Mouse (Mus musculus): Measurements from ENCODE around the gene Ostn. TPM values are rescaled to one million over a fixed set of nuclear protein-coding genes. Genes with fewer than 3 reads are reported as not detected.
"Not testable (repeated sequence)": the region's sequence is repeated elsewhere in the genome, so short reads cannot be mapped to it uniquely, and the experiment has no call there.

Gene Ostn
- total RNA-seq (2021), result 10 to 100 TPM; 11.8 to 11.9 TPM
- long read RNA-seq, experiment 1, transcript Ostn-201 (5 exons, 1,423 nt), result major isoform, 5 of 7 reads
- long read RNA-seq, experiment 1, partial matches to known transcripts, result 2 of 7 reads
- long read RNA-seq, experiment 1, other reads (novel, unspliced or antisense), result 0 of 7 reads
- long read RNA-seq, experiment 2, transcript Ostn-201 (5 exons, 1,423 nt), result major isoform, 13 of 16 reads
- long read RNA-seq, experiment 2, partial matches to known transcripts, result 2 of 16 reads
- long read RNA-seq, experiment 2, other reads (novel, unspliced or antisense), result 1 of 16 reads

DNA sequence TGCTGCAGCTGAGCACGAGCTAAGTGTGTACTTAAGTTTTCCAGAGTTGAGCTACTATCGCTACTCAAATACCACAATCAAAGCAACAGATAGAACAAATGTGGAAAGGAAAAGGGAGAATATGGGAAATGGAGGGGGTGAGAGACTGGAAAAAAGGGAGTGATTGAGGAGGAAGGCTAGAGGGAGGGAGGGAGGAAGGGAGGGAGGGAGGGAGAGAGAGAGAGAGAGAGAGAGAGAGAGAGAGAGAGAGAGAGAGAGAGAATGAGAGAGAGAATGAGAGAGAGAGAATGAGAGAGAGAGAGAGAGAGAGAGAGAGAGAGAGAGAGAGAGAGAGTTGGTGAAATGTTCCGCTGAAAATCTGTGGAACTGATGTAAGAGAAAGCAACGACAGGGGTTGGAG is at the start of gene Ostn:
Gene Ostn (plus strand): TSS at position 301 of the 400 bp plus-strand sequence.
- intact Hi-C loops (cut with DNase I); DNase-seq; H3K4me3 ChIP-seq: not testable (repeated sequence)
- peak within 1 kb of the TSS; percentile 16; the same call in 1 of the 2 replicates for H3K27ac ChIP-seq

DNA sequence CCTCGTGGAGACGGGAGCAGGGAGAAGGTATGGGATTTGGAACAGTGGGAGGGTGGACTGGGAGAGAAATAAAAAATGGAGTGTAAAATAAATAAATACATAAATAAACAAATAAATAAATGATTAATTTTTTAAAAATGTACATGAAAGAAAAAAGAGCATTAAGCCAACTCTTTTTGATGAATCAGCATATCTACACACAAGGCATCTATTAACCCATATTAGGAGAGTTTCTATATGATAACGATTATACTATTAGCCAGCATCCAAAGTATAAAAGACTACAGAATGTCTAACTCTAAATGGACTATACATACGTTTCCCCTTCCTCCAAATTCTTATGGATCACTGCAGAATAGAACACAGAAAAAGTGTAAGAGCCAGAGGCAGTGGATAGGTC is 38.5 kb upstream of the Ostn start:
- intact Hi-C loops (cut with DNase I), result no loop called here

DNA sequence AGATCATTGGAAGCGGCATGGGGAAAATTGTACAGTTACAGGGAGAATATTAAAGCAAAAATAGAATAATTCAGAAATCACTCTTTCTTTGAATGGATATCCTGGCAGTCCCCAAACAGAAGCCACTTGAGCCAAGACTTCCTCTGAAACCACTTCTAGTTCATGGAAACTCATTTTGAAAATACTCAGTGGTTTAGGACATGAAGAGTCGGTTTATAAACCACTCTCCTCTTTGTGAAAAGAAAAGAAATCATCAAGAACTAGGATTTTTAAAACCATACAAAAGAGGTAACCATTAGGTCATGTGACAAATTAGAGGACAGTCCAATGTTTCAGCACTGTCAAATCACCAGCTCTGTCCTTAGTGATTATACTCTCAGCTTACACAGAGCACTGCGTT is 19.9 kb upstream of the Ostn start:
- no peak for TF ChIP-seq CTCF (IDR thresholded peaks at IDR 0.05)
- no peak for DNase-seq
- intact Hi-C loops (cut with DNase I), result no loop called here
- Histone ChIP-seq H3K27ac (no peak overlapping the region), H3K4me3 (no peak overlapping the region)

More for the DNA sequence above, 38.5 kb upstream of the Ostn start:
- TF ChIP-seq CTCF (IDR thresholded peaks at IDR 0.05), result no peak
- no peak overlapping the region for H3K4me3 ChIP-seq
- no peak overlapping the region for H3K27ac ChIP-seq
- no peak for DNase-seq

DNA sequence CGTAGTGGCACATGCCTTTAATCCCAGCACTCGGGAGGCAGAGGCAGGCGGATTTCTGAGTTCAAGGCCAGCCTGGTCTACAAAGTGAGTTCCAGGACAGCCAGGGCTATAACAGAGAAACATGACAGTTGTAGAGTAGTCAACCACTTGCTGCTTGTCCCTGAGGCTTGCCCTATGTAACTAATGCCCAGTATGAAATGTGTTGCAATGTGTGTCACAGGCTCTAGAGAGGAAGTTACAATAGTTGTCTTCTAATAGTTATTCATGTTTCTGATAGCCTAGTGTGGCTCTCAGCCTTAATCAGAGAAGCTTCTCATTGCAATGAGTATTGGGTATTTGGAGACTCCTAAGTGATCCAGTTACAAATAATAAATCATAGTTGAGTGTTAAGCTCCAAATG is 10.8 kb upstream of the Ostn start:
- TF ChIP-seq CTCF (IDR thresholded peaks at IDR 0.05), result no peak
- intact Hi-C loops (cut with DNase I), result no loop called here
- no peak for DNase-seq

DNA sequence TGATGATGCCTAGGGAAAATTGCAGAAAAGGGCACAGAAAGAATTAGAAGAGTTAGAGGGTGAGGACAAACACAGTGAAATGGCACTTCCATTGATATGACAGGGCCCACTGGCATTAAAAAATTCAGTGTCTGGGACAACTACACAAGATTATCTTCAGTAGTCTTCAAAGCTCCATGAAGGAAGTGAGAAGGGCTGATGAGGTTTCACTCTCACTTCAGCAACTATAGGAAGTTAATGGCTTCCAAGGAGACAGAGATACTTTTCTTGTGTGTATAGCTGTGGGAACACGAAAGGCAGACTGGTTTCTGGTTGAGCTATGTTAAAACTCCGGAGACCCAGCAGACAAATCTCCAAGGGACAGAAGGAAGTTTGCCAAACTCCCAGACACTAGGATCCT is 10.4 kb upstream of the Ostn start:
- intact Hi-C loops (cut with DNase I), result no loop called here
- Histone ChIP-seq H3K4me3 (no peak overlapping the region), H3K27ac (no peak overlapping the region)
- no peak for TF ChIP-seq CTCF (IDR thresholded peaks at IDR 0.05)
- no peak for DNase-seq

More for the DNA sequence above, 10.8 kb upstream of the Ostn start:
- Histone ChIP-seq H3K27ac (no peak overlapping the region; the same call in 1 of the 2 replicates), H3K4me3 (no peak overlapping the region)

DNA sequence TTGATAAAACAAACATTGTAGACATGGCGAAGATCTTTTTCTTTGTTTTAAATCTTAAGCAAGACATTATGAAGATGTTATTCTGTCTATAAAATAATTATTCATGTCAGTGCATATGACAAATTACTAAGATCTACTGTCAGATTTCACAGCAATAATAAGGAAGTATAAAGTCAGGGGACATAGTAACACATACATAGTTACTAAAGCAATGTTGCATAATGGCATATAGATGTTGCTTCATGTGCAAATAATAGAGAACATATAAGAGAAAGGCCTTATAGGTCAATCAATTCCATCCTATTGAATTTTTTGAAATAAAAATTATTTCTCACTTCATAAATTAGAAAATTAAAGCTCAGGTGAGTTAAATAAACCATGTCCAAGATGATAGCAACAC is 11.8 kb downstream of the Ostn start:
- TF ChIP-seq CTCF (IDR thresholded peaks at IDR 0.05), result no peak
- Histone ChIP-seq H3K27ac (no peak overlapping the region), H3K4me3 (no peak overlapping the region)
- no peak for DNase-seq
- intact Hi-C loops (cut with DNase I), result no loop called here

DNA sequence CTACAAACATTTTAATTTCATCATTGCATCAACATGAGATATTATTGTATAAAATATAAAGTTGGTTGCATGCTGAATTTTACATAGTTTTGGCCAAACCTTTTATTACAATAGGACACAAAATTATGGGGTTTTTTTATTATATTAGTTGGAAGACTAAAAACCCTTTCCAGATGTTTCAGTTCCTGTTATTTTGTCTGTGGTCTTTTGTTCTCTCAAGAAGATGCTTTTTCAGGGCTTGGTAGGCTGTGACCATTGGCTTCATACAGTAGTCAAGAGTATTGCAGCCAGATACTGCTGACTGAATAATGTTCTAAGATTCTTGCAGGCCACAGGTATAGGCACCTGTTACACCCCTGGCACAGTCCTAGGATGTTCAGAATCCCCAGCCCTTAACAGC is 14.8 kb downstream of the Ostn start:
- intact Hi-C loops (cut with DNase I), result no loop called here
- Histone ChIP-seq H3K4me3 (no peak overlapping the region), H3K27ac (no peak overlapping the region)
- DNase-seq, result no peak
- no peak for TF ChIP-seq CTCF (IDR thresholded peaks at IDR 0.05)

DNA sequence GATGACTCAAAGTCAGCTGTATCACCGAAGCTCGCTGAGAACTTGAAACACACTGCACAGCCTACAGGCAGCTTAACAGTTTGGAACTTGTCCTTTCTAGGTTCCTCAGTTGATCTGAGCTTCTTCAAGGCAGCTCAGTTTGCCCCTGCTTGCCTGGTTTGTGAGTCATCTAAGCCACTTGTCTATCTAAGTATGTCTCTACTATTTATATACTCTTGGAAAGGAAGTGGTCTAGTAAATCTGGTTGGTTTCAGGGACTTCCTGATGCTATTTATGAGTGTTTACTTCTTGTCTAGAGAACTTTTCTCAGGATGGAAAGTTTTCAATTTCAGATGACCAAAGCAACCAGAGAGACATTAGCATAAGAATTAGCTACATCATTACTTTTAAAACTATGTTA is 19.2 kb downstream of the Ostn start:
- TF ChIP-seq CTCF (IDR thresholded peaks at IDR 0.05), result no peak
- Histone ChIP-seq H3K27ac (no peak overlapping the region), H3K4me3 (no peak overlapping the region)
- no peak for DNase-seq
- intact Hi-C loops (cut with DNase I), result no loop called here

DNA sequence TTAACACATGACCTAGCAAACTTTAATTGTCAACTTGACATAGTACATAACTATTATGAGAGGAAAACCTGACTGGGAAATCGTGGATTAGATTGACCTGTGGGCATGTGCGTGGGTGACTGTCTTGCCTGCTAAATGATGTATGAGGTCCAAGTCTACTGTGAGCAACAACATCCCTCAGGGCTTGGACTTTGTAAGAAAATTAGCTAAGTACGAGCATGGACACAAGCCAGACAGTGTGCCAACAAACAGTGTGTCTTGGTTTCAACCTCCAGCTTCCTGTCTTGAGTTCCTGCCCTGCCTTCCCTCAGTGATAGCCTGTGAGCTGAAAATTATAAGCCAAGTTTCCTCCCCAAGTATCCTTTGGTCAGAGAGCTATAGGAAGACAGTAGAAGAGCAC is 40.2 kb downstream of the Ostn start:
- TF ChIP-seq CTCF (IDR thresholded peaks at IDR 0.05), result no peak
- intact Hi-C loops (cut with DNase I), result no loop called here
- DNase-seq, result no peak
- Histone ChIP-seq H3K4me3 (no peak overlapping the region), H3K27ac (no peak overlapping the region)

DNA sequence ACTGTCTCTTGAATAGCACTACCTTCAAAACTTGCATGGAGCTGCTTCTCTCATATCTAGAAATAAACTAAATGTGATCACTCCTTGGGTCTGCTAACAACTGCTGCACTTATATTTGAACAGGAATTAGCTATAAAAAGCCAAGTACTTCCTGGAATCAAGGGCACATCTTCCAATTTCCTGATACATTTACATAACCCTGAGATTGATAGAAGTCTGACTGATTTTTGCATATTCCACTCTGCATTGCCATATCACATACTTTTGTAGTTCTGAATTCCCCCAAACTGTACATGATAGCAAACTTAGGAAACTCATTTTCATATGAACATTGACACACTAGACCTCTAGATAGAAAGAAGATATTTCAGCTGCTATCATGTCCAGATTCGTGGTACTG is 41.1 kb downstream of the Ostn start:
- TF ChIP-seq CTCF (IDR thresholded peaks at IDR 0.05), result no peak
- Histone ChIP-seq H3K27ac (no peak overlapping the region), H3K4me3 (no peak overlapping the region)
- DNase-seq, result no peak
- intact Hi-C loops (cut with DNase I), result no loop called here

DNA sequence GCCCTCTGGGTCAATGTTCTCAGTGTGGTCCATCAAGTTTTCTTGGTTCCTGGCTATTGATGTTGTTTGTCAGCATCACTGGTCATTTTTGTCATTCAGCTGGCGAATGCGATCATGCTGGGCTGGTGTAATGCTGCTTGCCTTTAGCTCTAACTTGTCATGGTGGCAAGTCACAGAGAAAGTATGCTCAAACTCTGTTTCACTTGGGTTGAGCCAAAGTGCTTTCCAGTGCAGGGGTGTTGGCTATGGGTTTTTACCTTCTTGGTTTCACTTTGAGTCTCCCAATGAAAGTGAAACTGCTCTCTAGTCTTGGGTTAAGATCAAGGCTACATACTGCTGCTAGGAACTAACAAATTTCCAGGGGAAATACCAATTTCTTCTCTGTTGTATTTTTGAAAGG is 41.9 kb downstream of the Ostn start:
- intact Hi-C loops (cut with DNase I), result no loop called here
- no peak for TF ChIP-seq CTCF (IDR thresholded peaks at IDR 0.05)
- DNase-seq, result no peak
- Histone ChIP-seq H3K27ac (no peak overlapping the region), H3K4me3 (no peak overlapping the region)

DNA sequence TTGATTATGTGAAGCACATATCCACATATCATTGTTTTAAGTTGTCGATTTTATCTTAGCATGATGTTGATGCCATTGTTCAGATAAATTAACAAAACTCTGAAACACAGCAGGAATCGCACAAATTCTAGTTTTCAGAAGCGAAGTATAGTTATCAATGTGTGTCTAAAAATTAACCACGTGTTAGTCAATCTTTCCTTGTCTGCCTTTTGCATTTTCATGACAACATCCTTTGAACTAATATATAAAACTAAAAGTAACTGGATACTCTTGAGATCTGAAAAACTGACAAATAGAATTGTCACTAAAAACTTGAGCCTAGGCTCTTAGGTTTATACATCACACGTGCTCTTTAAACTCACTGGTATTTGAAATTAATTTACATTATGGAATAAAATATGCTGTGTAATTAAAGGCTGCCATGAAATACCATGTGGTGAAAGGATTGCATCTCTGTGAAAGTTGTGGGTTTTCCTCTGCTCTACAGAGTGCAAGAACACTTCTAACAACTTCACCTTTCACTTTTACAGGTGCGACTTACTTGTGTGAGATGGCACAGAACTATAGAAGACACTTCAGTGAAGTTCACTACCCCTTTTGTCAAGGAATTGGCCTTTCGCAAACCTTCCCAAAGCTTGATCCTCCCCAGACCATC is 42.7 kb downstream of the Ostn start:
- TF ChIP-seq CTCF (IDR thresholded peaks at IDR 0.05), result no peak
- intact Hi-C loops (cut with DNase I), result no loop called here
- DNase-seq, result no peak
- H3K4me3 ChIP-seq, result no peak overlapping the region
- no peak overlapping the region for H3K27ac ChIP-seq

DNA sequence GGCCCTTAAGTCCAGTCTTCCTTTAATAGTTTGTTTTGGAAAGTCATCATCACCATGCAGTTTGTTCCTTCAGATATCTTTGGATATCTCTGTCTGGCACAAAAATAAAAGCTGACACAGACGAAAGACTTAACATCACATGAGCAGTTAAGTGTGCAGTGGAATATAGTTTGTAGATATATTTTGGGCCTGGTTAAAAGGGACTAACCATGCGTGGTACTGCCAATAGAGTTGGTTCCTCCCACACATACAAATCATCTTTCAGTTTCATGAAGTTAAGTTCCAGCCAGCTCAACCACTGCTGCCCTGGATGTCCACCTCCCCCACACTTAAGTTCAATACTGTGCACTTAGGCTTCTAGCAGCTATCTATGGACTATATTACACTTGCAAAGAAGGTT is 47.2 kb downstream of the Ostn start:
- H3K4me3 ChIP-seq, result no peak overlapping the region
- no peak overlapping the region for H3K27ac ChIP-seq
- no peak for DNase-seq
- TF ChIP-seq CTCF (IDR thresholded peaks at IDR 0.05), result no peak
- intact Hi-C loops (cut with DNase I), result no loop called here

DNA sequence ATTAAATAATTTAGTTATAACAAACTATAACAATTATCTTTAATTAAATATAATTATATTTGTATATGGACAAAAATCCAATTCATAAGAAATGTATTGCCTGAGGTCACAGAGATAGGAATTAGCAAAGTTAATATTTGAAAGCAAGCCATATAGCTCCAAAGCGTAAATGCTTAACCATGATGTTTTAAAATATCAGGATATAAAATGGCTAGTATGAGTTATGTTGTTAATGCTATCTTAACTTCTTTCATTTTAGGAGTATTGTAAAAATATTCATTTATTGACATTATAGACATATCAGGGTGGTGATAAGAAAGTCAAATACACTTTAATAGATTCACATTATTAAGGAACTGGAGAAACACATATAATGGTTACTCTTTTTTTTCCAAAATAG is 52.8 kb downstream of the Ostn start:
- Histone ChIP-seq H3K4me3 (no peak overlapping the region), H3K27ac (no peak overlapping the region)
- no peak for DNase-seq
- intact Hi-C loops (cut with DNase I), result no loop called here
- TF ChIP-seq CTCF (IDR thresholded peaks at IDR 0.05), result no peak
